ENCODE assay signal across 1 mouse cellular context in genomic region chr10:127122018-127122417, GRCm38 (mm10).
TF ChIP-seq lines count a peak whose summit lies in the region.

No protein-coding gene starts in this region.

TF ChIP-seq in MEL, 35 proteins besides CTCF, POLR2A, EP300 and RAD21 (continued from another document):
- TF ChIP-seq KAT2A (conservative IDR thresholded peaks at IDR 0.05; ENCODE audit: low read depth, low read length) (no peak), MXI1 (IDR thresholded peaks at IDR 0.05; ENCODE audit: low read depth, low read length) (no peak; the same call in 1 of the 2 replicates), USF1 (IDR thresholded peaks at IDR 0.05; ENCODE audit: low read depth, low read length) (no peak), ETS1 (IDR thresholded peaks at IDR 0.05; ENCODE audit: low read depth, low read length) (no peak), ZMIZ1 (IDR thresholded peaks at IDR 0.05; ENCODE audit: low read depth, low read length) (peak; percentile 51; the same call in 1 of the 2 replicates), SIN3A (IDR thresholded peaks at IDR 0.05; ENCODE audit: low read length) (peak; percentile 1; the same call in 1 of the 2 replicates), NELFE (IDR thresholded peaks at IDR 0.05; ENCODE audit: low read depth, low read length) (0 out of 2 replicates have a peak, but pooled peaks have one; percentile 4), GABPA (IDR thresholded peaks at IDR 0.05; ENCODE audit: low read depth, low read length) (no peak)
